Mouse (Mus musculus) heart, adult 2 months (tissue): ENCODE measurements at regions not wholly inside any gene's neighbourhood (a gene's known extent, or its start where the extent isn't known, plus 50 kb on each side); places are given as distances from the start of the nearest gene placed in this dataset.
A peak's percentile ranks its signal among the peaks of the same experiment; 100 is the strongest.

ENCODE experiments used
- DNase-seq, 2 experiments: peaks; one replicate each; pipeline ENCODE4 v3.0.0; 2021
- H3K27ac ChIP-seq: fragments of 200-600 bp; 2 replicates; pipeline ENCODE4 v1.8.1; 2022
- H3K27me3 ChIP-seq: fragments of 200-500 bp; 2 replicates; pipeline ENCODE4 v1.6.1; 2012; ENCODE audit warnings: mild to moderate bottlenecking, low read length, inconsistent platforms, mixed read lengths; ENCODE audit not compliant: control insufficient read depth, insufficient read depth
- H3K36me3 ChIP-seq: fragments of 200-500 bp; 2 replicates; pipeline ENCODE4 v1.6.1; 2012; ENCODE audit warnings: low read length, inconsistent platforms; ENCODE audit not compliant: control insufficient read depth, insufficient read depth
- H3K4me1 ChIP-seq: fragments of 200-500 bp; 2 replicates; pipeline ENCODE4 v1.6.1; 2011; ENCODE audit warnings: low read length; ENCODE audit not compliant: control insufficient read depth, insufficient read depth
- H3K4me3 ChIP-seq: fragments of 200-600 bp; 2 replicates; pipeline ENCODE4 v1.8.1; 2022
- H3K79me2 ChIP-seq: fragments of 200-500 bp; replicated peaks from 2 replicates; pipeline ENCODE4 v1.6.1; 2012; ENCODE audit warnings: mild to moderate bottlenecking, inconsistent platforms, low read length, moderate library complexity, mixed read lengths; ENCODE audit not compliant: control insufficient read depth, insufficient read depth
- H3K9ac ChIP-seq: fragments of 200-500 bp; 2 replicates; pipeline ENCODE4 v1.6.1; 2012; ENCODE audit warnings: low read depth, mild to moderate bottlenecking, control low read depth, inconsistent platforms, low read length, mixed read lengths
- CTCF ChIP-seq: fragments of 200-600 bp; IDR thresholded peaks from 2 replicates; pipeline ENCODE4 v1.8.1; 2022; ENCODE audit warnings: antibody characterized with exemption, mild to moderate bottlenecking, moderate library complexity
- EP300 ChIP-seq: fragments of 200-500 bp; IDR thresholded peaks from 2 replicates; pipeline ENCODE4 v1.6.1; 2011; ENCODE audit warnings: low read depth, low read length, control low read depth; ENCODE audit not compliant: insufficient read depth
- POLR2A ChIP-seq: fragments of 200-500 bp; IDR thresholded peaks from 2 replicates; pipeline ENCODE4 v1.6.1; 2011; ENCODE audit warnings: mild to moderate bottlenecking, low read depth, low read length, control low read depth; ENCODE audit not compliant: insufficient read depth
- WGBS: fragments of 180-500 bp; shearing (Covaris S2); methylation state at CpG from one replicate; pipeline ENCODE4 v1.1.7; 2018; 5-methylcytosine and 5-hydroxymethylcytosine counted together
- intact Hi-C: fragments of 180-260 bp; cut with DNase I; formaldehyde crosslinking; loops from one replicate; pipeline ENCODE4 v1.15.1; 2025

- Histone ChIP-seq H3K4me3 (no peak overlapping the region), H3K9ac (no peak overlapping the region), H3K4me1 (no peaks in the 10 kb centered on the region), H3K79me2 (no peaks in the 10 kb centered on the region), H3K27me3 (no peaks in the 10 kb centered on the region), H3K36me3 (no peaks in the 10 kb centered on the region), H3K27ac (no peak overlapping the region)
- peak; percentile 17 to 42 for DNase-seq
- WGBS, result 7% methylated on average over 7 of the region's 7 CpGs
- intact Hi-C loops, result loop anchor here (1.0 to 2.0 kb wide), 3 partner anchors 238 to 476 kb away; no protein-coding TSS in a partner anchor
- TF ChIP-seq CTCF (peak; percentile 90), POLR2A (no peak), EP300 (no peak)
These were observed 218.2 kb downstream of the Pax3 start for GRCm38 (mm10) chr1:77978696-77979095.

- no peak overlapping the region for H3K9ac ChIP-seq
- H3K4me1 ChIP-seq, result no peaks in the 10 kb centered on the region
- TF ChIP-seq CTCF, result no peak
- TF ChIP-seq POLR2A, result no peak
- no peak for TF ChIP-seq EP300
- H3K79me2 ChIP-seq, result no peaks in the 10 kb centered on the region
- H3K27ac ChIP-seq, result no peak overlapping the region
- 88% methylated on average over 18 of the region's 18 CpGs for WGBS
- H3K4me3 ChIP-seq, result no peak overlapping the region
- intact Hi-C loops, result no loop called here
- no peaks in the 10 kb centered on the region for H3K27me3 ChIP-seq
- DNase-seq, result no peak
- H3K36me3 ChIP-seq, result no peaks in the 10 kb centered on the region
These were observed 221.0 kb downstream of the Pax3 start for GRCm38 (mm10) chr1:77975941-77976340.

GRCm38 (mm10) chr1:77972301-77972717 is 224.6 kb downstream of the Pax3 start:
- Histone ChIP-seq H3K79me2 (no peaks in the 10 kb centered on the region), H3K36me3 (no peaks in the 10 kb centered on the region), H3K9ac (no peak overlapping the region), H3K27ac (no peak overlapping the region), H3K27me3 (no peaks in the 10 kb centered on the region), H3K4me3 (no peak overlapping the region), H3K4me1 (no peaks in the 10 kb centered on the region)
- intact Hi-C loops, result loop anchor here (2.0 kb wide), 1 partner anchor 30 kb away; no protein-coding TSS in a partner anchor
- TF ChIP-seq POLR2A (no peak), CTCF (peak; percentile 75)
- 17% methylated on average over 9 of the region's 9 CpGs for WGBS
- peak; percentile 12 to 33 for DNase-seq

GRCm38 (mm10) chr1:77964656-77965335 is 232.1 kb downstream of the Pax3 start:
- intact Hi-C loops, result no loop called here
- TF ChIP-seq CTCF (no peak), POLR2A (no peak), EP300 (no peak)
- H3K27ac ChIP-seq, result no peak overlapping the region
- H3K27me3 ChIP-seq, result no peaks in the 10 kb centered on the region
- H3K36me3 ChIP-seq, result no peaks in the 10 kb centered on the region
- WGBS, result 25% methylated on average over 3 of the region's 3 CpGs
- DNase-seq, result peak; percentile 39 to 49
- H3K4me1 ChIP-seq, result peaks cover 1% of the 10 kb centered on the region; the same call in 1 of the 2 replicates
- H3K4me3 ChIP-seq, result no peak overlapping the region
- H3K9ac ChIP-seq, result no peak overlapping the region
- H3K79me2 ChIP-seq, result no peaks in the 10 kb centered on the region

GRCm38 (mm10) chr1:77959309-77959708 is 237.6 kb downstream of the Pax3 start:
- no peak for TF ChIP-seq POLR2A
- H3K4me1 ChIP-seq, result no peaks in the 10 kb centered on the region
- 65% methylated on average over 1 of the region's 1 CpGs for WGBS
- intact Hi-C loops, result no loop called here
- no peak overlapping the region for H3K4me3 ChIP-seq
- H3K27ac ChIP-seq, result no peak overlapping the region
- H3K36me3 ChIP-seq, result no peaks in the 10 kb centered on the region
- no peaks in the 10 kb centered on the region for H3K79me2 ChIP-seq
- no peak overlapping the region for H3K9ac ChIP-seq
- H3K27me3 ChIP-seq, result no peaks in the 10 kb centered on the region
- DNase-seq, result no peak

GRCm38 (mm10) chr1:77957156-77957767 is 239.7 kb downstream of the Pax3 start:
- H3K36me3 ChIP-seq, result no peaks in the 10 kb centered on the region
- no peaks in the 10 kb centered on the region for H3K4me1 ChIP-seq
- H3K79me2 ChIP-seq, result no peaks in the 10 kb centered on the region
- intact Hi-C loops, result no loop called here
- no peak overlapping the region for H3K27ac ChIP-seq
- H3K4me3 ChIP-seq, result no peak overlapping the region
- no peak for DNase-seq
- no peak for TF ChIP-seq CTCF
- no peak for TF ChIP-seq EP300
- no peak for TF ChIP-seq POLR2A
- no peaks in the 10 kb centered on the region for H3K27me3 ChIP-seq
- no peak overlapping the region for H3K9ac ChIP-seq
- WGBS, result 79% methylated on average over 8 of the region's 8 CpGs
